Mouse (Mus musculus) heart, embryonic 12.5 days (tissue): Measurements from ENCODE around the gene Lgals9. TPM values are rescaled to one million over a fixed set of nuclear protein-coding genes. Genes with fewer than 3 reads are reported as not detected.
"Not testable (repeated sequence)": the region's sequence is repeated elsewhere in the genome, so short reads cannot be mapped to it uniquely, and the experiment has no call there.

Experiments used
- ATAC-seq: fragments of 200-750 bp; cut with Nextera tagmentation; 2 replicates; pipeline ENCODE4 v1.8.0; 2017; ENCODE audit warnings: moderate TSS enrichment, moderate library complexity; ENCODE audit not compliant: insufficient number of reproducible peaks, low FRiP score
- H3K27ac ChIP-seq: fragments of 300-500 bp; sonication (generic); 2 replicates; pipeline ENCODE4 v1.5.1; 2016; ENCODE audit warnings: mild to moderate bottlenecking, moderate library complexity; ENCODE audit not compliant: poor library complexity, severe bottlenecking
- H3K27me3 ChIP-seq: fragments of 300-500 bp; sonication (generic); replicated peaks from 2 replicates; pipeline ENCODE4 v1.6.1; 2016; ENCODE audit warnings: mild to moderate bottlenecking, moderate library complexity
- H3K36me3 ChIP-seq: fragments of 300-500 bp; sonication (generic); 2 replicates; pipeline ENCODE4 v1.6.1; 2016; ENCODE audit warnings: mild to moderate bottlenecking, moderate library complexity
- H3K4me1 ChIP-seq: fragments of 300-500 bp; sonication (generic); replicated peaks from 2 replicates; pipeline ENCODE4 v1.6.1; 2016; ENCODE audit warnings: mild to moderate bottlenecking
- H3K4me2 ChIP-seq: fragments of 300-500 bp; sonication (generic); 2 replicates; pipeline ENCODE4 v1.6.1; 2016; ENCODE audit warnings: mild to moderate bottlenecking, moderate library complexity
- H3K4me3 ChIP-seq: fragments of 300-500 bp; sonication (generic); 2 replicates; pipeline ENCODE4 v1.5.1; 2016; ENCODE audit warnings: mild to moderate bottlenecking
- H3K9ac ChIP-seq: fragments of 300-500 bp; sonication (generic); 2 replicates; pipeline ENCODE4 v1.6.1; 2016; ENCODE audit warnings: mild to moderate bottlenecking, moderate library complexity
- H3K9me3 ChIP-seq: fragments of 300-500 bp; sonication (generic); replicated peaks from 2 replicates; pipeline ENCODE4 v1.6.1; 2016; ENCODE audit warnings: mild to moderate bottlenecking, moderate library complexity
- WGBS: fragments of 180-500 bp; shearing (Covaris S2); methylation state at CpG from one replicate; pipeline ENCODE4 v1.1.7; 2016; 5-methylcytosine and 5-hydroxymethylcytosine counted together
- polyA plus RNA-seq: library from polyadenylated mRNA; unstranded; fragments of >200 nt; fragmentation: Nextera tagmentation; extraction: Ambion mirVana; gene quantifications from 2 replicates; pipeline ENCODE4 v1.2.1, GENCODE M21; 2016

Gene Lgals9
- polyA plus RNA-seq, 1 experiment from 2014 or later: 53.8 TPM

GRCm38 (mm10) chr11:78989206-78989605 lies 4.5 kb upstream of the Lgals9 start:
- not testable (repeated sequence) for H3K4me3 ChIP-seq, H3K27me3 ChIP-seq, ATAC-seq, H3K36me3 ChIP-seq, H3K4me1 ChIP-seq, H3K9ac ChIP-seq, H3K27ac ChIP-seq, H3K4me2 ChIP-seq
- H3K9me3 ChIP-seq: peaks cover 13% of the 10 kb centered on the region
- WGBS: 87% methylated on average over 11 of the region's 11 CpGs

GRCm38 (mm10) chr11:78986311-78987002 lies 1.7 kb upstream of the Lgals9 start:
- Histone ChIP-seq H3K4me3 (no peak overlapping the region), H3K27ac (no peak overlapping the region), H3K36me3 (no peaks in the 10 kb centered on the region), H3K27me3 (no peaks in the 10 kb centered on the region), H3K4me1 (no peaks in the 10 kb centered on the region), H3K9me3 (peaks cover 10% of the 10 kb centered on the region), H3K4me2 (no peak overlapping the region), H3K9ac (no peak overlapping the region)
- no peak for ATAC-seq
- WGBS: 79% methylated on average over 10 of the region's 10 CpGs

- H3K4me2 ChIP-seq: no peak overlapping the region
- no peak for ATAC-seq
- 0 out of 2 replicates have a peak, but pooled peaks cover 3% of the 10 kb centered on the region for H3K4me1 ChIP-seq
- H3K4me3 ChIP-seq: no peak overlapping the region
- no peak overlapping the region for H3K9ac ChIP-seq
- peaks cover 10% of the 10 kb centered on the region for H3K9me3 ChIP-seq
- H3K27ac ChIP-seq: no peak overlapping the region
- no peaks in the 10 kb centered on the region for H3K27me3 ChIP-seq
- H3K36me3 ChIP-seq: no peaks in the 10 kb centered on the region
Measured at GRCm38 (mm10) chr11:78985505-78985904, 759 bp upstream of the Lgals9 start.

GRCm38 (mm10) chr11:78983539-78983938 lies 1.2 kb downstream of the Lgals9 start:
- Histone ChIP-seq H3K4me3 (peak overlapping the region; percentile 43), H3K4me1 (0 out of 2 replicates have a peak, but pooled peaks cover 6% of the 10 kb centered on the region), H3K4me2 (peak overlapping the region; percentile 51), H3K27me3 (no peaks in the 10 kb centered on the region), H3K9me3 (no peaks in the 10 kb centered on the region), H3K36me3 (no peaks in the 10 kb centered on the region), H3K9ac (peak overlapping the region; percentile 16; the same call in 1 of the 2 replicates), H3K27ac (no peak overlapping the region)
- WGBS: 76% methylated on average over 7 of the region's 7 CpGs
- no peak for ATAC-seq

- H3K9ac ChIP-seq: no peak overlapping the region
Measured at GRCm38 (mm10) chr11:78982513-78983291, 2.0 kb downstream of the Lgals9 start.

GRCm38 (mm10) chr11:78982042-78982441 lies 2.7 kb downstream of the Lgals9 start:
- Histone ChIP-seq H3K27me3 (no peaks in the 10 kb centered on the region), H3K36me3 (no peaks in the 10 kb centered on the region), H3K4me2 (peak overlapping the region; percentile 51; the same call in 1 of the 2 replicates), H3K27ac (no peak overlapping the region), H3K9me3 (no peaks in the 10 kb centered on the region), H3K4me3 (no peak overlapping the region), H3K4me1 (0 out of 2 replicates have a peak, but pooled peaks cover 6% of the 10 kb centered on the region), H3K9ac (no peak overlapping the region)
- WGBS: 73% methylated on average over 2 of the region's 2 CpGs
- no peak for ATAC-seq

More at GRCm38 (mm10) chr11:78982513-78983291, 2.0 kb downstream of the Lgals9 start:
- no peaks in the 10 kb centered on the region for H3K36me3 ChIP-seq
- no peaks in the 10 kb centered on the region for H3K9me3 ChIP-seq
- no peaks in the 10 kb centered on the region for H3K27me3 ChIP-seq
- peak overlapping the region; percentile 51 for H3K4me2 ChIP-seq
- no peak for ATAC-seq
- no peak overlapping the region for H3K27ac ChIP-seq
- H3K4me1 ChIP-seq: 0 out of 2 replicates have a peak, but pooled peaks cover 6% of the 10 kb centered on the region
- H3K4me3 ChIP-seq: no peak overlapping the region; the same call in 1 of the 2 replicates
- 75% methylated on average over 12 of the region's 12 CpGs for WGBS

GRCm38 (mm10) chr11:78980083-78980634 lies 4.6 kb downstream of the Lgals9 start:
- Histone ChIP-seq H3K9ac (no peak overlapping the region), H3K9me3 (no peaks in the 10 kb centered on the region), H3K4me3 (no peak overlapping the region), H3K4me2 (no peak overlapping the region), H3K27ac (peak overlapping the region; percentile 48), H3K4me1 (0 out of 2 replicates have a peak, but pooled peaks cover 6% of the 10 kb centered on the region), H3K27me3 (no peaks in the 10 kb centered on the region), H3K36me3 (no peaks in the 10 kb centered on the region)
- WGBS: 55% methylated on average over 4 of the region's 4 CpGs
- ATAC-seq: no peak

GRCm38 (mm10) chr11:78978176-78979019 lies 6.3 kb downstream of the Lgals9 start:
- no peak for ATAC-seq
- Histone ChIP-seq H3K4me3 (no peak overlapping the region), H3K36me3 (peaks cover 3% of the 10 kb centered on the region; the same call in 1 of the 2 replicates), H3K9me3 (no peaks in the 10 kb centered on the region), H3K27ac (no peak overlapping the region), H3K9ac (no peak overlapping the region), H3K4me1 (peaks cover 10% of the 10 kb centered on the region; the same call in 1 of the 2 replicates), H3K4me2 (no peak overlapping the region), H3K27me3 (no peaks in the 10 kb centered on the region)
- 83% methylated on average over 12 of the region's 12 CpGs for WGBS

- H3K4me1 ChIP-seq: peaks cover 12% of the 10 kb centered on the region; the same call in 1 of the 2 replicates
- H3K4me2 ChIP-seq: no peak overlapping the region
- peaks cover 9% of the 10 kb centered on the region; the same call in 1 of the 2 replicates for H3K36me3 ChIP-seq
- no peaks in the 10 kb centered on the region for H3K9me3 ChIP-seq
- H3K4me3 ChIP-seq: no peak overlapping the region
- no peak overlapping the region for H3K9ac ChIP-seq
- ATAC-seq: no peak
- WGBS: 65% methylated on average over 8 of the region's 8 CpGs
- H3K27ac ChIP-seq: no peak overlapping the region
- no peaks in the 10 kb centered on the region for H3K27me3 ChIP-seq
Measured at GRCm38 (mm10) chr11:78976731-78977510, 7.8 kb downstream of the Lgals9 start.
